Mouse (Mus musculus) cerebellum, postnatal 36 days (tissue): ENCODE results near the gene Krtap5-3.
"Not testable (repeated sequence)": the region's sequence is repeated elsewhere in the genome, so short reads cannot be mapped to it uniquely, and the experiment has no call there.

Experiments
- DNase-seq, 2 experiments: peaks; one replicate each; pipeline ENCODE4 v3.0.0; 2021 to 2022; ENCODE audit warnings: mixed read lengths in 2 of 2

Krtap5-3 gene

DNA sequence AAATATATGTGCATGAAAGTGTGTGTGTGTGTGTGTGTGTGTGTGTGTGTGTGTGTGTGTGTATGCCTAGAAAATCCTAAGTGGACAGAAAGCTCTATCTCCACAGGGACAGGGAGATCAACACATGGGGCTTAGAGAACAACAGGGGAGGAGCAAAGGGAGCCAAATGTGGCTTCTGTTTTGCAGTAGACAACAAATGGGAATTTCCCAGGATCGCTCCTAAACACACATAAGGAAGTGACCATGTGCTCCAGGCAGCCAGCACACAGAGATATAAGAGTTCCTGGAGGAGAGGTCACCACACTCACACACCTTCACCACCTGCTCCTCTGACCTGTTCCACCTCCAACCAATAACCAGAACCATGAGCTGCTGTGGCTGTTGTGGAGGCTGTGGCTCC, at the start of gene Krtap5-3:
TSS of gene Krtap5-3 (plus strand) at position 301 of the 400 bp plus-strand sequence.
- no peak for DNase-seq

- no peak for DNase-seq
These were observed 49.0 kb upstream of the Krtap5-3 start for GRCm38 (mm10) chr7:142152191-142152590.

GRCm38 (mm10) chr7:142155308-142155707, 45.9 kb upstream of the Krtap5-3 start:
- no peak for DNase-seq

DNA sequence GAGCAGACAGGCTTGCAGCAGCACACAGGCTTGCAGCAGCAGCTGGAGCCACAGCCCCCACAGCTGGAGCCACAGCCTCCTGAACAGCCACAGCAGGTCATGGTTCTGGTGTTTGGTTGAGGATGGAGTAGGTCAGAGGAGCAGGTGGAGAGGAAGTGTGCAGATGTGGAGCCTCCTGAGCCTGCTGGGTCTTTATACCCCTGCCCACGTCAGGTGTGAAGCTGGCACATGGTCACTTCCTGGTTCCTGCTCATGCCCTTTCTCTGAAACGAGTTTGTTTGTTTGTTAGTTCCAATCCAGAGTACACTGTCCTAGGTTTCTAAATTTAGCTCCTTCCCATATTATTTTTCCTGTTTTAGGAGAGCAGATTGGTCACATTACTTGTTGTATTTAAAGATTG, 44.2 kb upstream of the Krtap5-3 start, which contains the start of gene Gm29735:
TSS of gene Gm29735 (minus strand) at position 101 of the 400 bp plus-strand sequence.
- not testable (repeated sequence) for DNase-seq

GRCm38 (mm10) chr7:142159366-142159765, 41.8 kb upstream of the Krtap5-3 start:
- no peak for DNase-seq

DNA sequence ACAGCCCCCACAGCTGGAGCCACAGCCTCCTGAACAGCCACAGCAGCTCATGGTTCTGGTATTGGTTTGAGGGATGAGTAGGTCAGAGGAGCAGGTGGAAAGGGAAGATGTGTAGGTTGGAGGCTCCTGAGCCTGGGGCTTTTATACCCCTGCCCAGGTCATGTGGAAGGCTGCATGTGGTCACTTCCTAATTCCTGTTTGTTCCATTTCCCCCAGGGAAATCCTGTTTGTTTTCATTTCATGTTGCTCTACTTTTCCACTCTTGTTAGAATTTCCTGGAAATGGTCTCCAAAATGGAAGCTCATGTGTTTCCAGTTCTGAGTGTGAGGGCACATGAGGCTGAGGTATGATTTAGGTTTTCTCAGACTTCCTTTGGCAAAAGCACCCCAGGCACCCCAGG, 35.5 kb upstream of the Krtap5-3 start, which contains the start of gene Gm4553:
TSS of gene Gm4553 (minus strand) at position 101 of the 400 bp plus-strand sequence.
- not testable (repeated sequence) for DNase-seq

DNA sequence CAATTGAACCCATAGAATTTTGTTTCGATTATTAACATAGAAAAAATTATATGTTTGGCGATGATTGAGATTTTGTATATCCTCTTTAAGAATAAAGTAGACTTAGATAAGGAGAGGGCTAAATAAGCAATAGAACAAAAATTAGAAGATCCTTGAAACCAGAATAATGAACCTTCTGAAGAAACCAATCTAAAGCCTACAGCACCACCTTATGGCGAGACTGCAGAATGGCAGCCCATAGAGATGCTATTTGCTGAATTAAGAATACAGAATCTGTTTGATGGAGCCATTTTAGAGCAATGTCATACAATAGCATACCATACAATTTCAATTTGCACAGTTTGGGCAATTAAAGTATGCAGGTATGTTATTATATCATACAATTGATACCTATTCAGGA, 31.3 kb upstream of the Krtap5-3 start:
- DNase-seq = no peak

GRCm38 (mm10) chr7:142175905-142176304, 25.3 kb upstream of the Krtap5-3 start, which contains the start of gene Krtap5-2:
Krtap5-2 (minus strand) TSS chr7:142176005.
- DNase-seq = not testable (repeated sequence)

- DNase-seq = no peak
These were observed 22.5 kb upstream of the Krtap5-3 start for GRCm38 (mm10) chr7:142178685-142179084.

GRCm38 (mm10) chr7:142181021-142181420, 20.1 kb upstream of the Krtap5-3 start:
- no peak for DNase-seq

- no peak for DNase-seq
These were observed 13.0 kb upstream of the Krtap5-3 start for GRCm38 (mm10) chr7:142188156-142188555.

DNA sequence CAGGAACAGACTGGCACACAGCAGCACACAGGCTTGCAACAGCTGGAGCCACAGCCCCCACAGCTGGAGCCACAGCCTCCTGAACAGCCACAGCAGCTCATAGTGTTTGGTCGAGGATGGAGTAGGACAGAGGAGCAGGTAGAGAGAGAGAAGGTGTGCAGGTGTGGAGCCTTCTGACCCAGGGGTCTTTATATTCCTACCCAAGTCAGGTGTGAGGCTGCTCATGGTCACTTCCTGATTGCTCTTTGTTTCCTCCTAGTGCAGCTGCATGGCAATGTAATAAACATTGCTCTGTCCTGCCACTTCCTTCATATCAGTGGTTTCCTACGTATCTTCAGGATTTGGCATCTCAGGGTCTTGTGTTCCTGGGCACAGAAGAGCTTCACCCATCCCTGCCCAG, 10.9 kb upstream of the Krtap5-3 start, which contains the start of gene Gm10153:
TSS of gene Gm10153 (minus strand) at position 101 of the 400 bp plus-strand sequence.
- no peak for DNase-seq

- no peak for DNase-seq
These were observed 2.4 kb upstream of the Krtap5-3 start for GRCm38 (mm10) chr7:142198748-142199147.

DNA sequence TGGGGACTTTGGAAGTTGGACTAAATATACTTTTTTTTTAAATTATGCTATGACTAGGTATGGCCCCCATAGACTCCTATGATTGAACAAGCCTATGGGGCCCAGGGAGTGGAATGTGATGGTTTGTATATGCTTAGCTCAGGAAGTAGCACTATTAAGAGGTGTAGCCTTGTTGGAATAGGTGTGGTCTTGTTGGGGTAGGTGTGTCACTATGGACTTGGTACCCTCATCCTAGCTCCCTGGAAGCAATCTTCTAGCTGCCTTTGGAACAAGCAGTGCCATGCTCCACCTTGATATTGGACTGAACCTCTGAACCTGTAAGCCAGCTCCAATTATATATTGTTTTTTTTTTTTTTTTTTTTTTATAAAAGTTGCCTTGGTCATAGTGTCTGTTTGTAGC, 4.3 kb downstream of the Krtap5-3 start:
- DNase-seq = no peak

GRCm38 (mm10) chr7:142206891-142207290, 5.7 kb downstream of the Krtap5-3 start:
- not testable (repeated sequence) for DNase-seq

- DNase-seq = no peak
These were observed 10.4 kb downstream of the Krtap5-3 start, which contains the start of gene Gm7579 for GRCm38 (mm10) chr7:142211559-142211958. Gm7579 (plus strand) TSS chr7:142211859.

DNA sequence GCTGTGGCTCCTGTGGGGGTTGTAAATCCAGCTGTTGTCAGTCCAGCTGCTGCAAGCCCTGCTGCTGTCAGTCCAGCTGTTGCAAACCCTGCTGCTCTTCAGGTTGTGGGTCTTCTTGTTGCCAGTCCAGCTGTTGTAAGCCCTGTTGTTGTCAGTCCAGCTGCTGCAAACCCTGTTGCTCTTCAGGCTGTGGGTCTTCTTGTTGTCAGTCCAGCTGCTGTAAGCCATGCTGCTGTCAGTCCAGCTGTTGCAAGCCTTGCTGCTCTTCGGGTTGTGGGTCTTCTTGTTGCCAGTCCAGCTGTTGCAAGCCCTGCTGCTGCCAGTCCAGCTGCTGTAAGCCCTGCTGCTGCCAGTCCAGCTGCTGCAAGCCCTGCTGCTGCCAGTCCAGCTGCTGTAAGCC, 11.0 kb downstream of the Krtap5-3 start:
- not testable (repeated sequence) for DNase-seq

DNA sequence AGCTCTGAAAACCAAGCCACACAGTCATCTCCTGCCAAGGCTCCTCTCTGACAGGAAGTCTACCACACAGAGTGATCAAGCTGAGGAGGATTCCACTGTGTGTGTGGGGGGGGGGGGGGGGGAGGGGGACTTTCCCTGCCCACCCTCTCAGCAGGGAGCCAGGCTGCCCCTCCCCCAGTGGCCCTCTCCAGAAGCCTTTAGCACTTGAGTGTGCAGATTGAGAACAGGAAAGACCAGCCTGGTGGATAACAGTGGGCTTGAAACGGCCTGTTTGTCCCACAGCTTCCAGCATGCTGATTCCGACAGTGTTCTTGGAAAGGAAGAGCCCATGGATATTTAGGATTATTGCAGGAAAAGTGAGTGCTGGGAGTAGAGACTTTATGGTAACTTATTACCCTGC, 23.4 kb downstream of the Krtap5-3 start:
- no peak for DNase-seq

- not testable (repeated sequence) for DNase-seq
These were observed 28.7 kb downstream of the Krtap5-3 start, which contains the start of gene Krtap5-5 for GRCm38 (mm10) chr7:142229871-142230270. Krtap5-5 (minus strand) TSS chr7:142229971.

DNA sequence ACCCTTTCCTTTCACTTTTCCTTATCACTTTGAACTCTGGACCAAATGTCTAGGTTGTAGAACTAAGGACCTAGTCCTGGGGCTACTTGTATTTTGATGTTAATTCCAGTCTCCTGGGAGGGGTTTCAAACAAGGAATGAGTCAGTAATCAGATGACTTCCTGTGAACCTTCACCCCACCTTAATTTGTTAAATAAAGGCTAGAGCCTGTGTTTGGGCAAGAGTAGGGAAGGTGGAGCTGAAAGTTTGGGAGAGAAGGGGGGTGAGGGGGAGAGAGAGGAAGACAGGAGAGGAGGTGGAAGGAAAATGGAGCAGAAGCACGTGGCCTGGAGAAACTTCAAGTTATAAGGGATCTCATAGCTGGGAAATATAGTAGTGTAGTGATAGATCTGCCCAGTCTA, 30.4 kb downstream of the Krtap5-3 start:
- no peak for DNase-seq

- no peak for DNase-seq
These were observed 39.8 kb downstream of the Krtap5-3 start, which contains the start of gene Gm40460 for GRCm38 (mm10) chr7:142240978-142241377. Gm40460 (minus strand) TSS chr7:142241078.

DNA sequence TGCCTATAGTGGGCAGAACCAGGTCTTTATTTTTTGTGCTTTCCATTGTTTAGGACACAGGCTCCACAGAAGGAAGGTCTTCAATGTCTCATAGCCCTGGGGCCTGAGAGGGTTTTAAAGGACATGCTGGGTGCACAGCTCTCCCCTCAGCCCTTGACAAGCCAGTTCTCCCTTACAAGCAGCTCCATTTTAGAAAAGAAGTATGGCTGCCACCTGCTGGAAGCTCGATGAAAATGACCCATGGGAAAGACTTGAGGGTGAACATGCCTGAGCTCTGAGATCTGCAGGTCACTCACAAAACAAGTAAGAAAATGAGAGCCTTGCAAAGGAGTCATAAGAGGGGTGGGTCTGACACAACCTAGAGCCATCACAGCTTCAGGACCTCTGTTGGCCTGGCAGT, 48.7 kb downstream of the Krtap5-3 start:
- DNase-seq = peak; percentile 12 to 17
